Mouse (Mus musculus): Measurements from ENCODE around the gene Cracr2a.
A peak's percentile ranks its signal among the peaks of the same experiment; 100 is the strongest.

The Cracr2a gene

GRCm38 (mm10) chr6:127701036-127701783 lies 140.1 kb downstream of the Cracr2a start:
- no peak for DNase-seq

GRCm38 (mm10) chr6:127708218-127708628 lies 147.1 kb downstream of the Cracr2a start:
- DNase-seq: no peak

GRCm38 (mm10) chr6:127714906-127715305 lies 153.8 kb downstream of the Cracr2a start:
- no peak for DNase-seq

DNA sequence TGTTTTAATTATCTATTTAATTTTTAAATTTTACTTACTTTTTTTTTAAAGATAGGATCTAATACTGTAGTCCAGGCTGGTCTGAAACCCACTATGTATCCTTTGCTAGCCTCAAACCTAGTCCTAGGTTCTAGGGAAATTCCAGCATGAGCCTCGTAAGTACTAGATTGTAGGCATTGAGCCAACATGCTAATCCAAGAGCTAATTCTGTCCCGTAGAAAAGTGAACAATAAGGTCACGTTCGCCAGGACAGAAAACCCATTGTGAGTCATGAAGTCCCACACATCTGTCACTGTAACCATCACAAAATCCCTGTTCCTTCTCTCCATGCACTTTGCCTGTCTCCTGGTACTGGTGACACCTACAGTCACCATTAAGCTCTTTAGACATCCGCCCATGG lies 154.3 kb downstream of the Cracr2a start:
- DNase-seq: no peak

GRCm38 (mm10) chr6:127717239-127718137 lies 156.3 kb downstream of the Cracr2a start:
- DNase-seq: no peak

GRCm38 (mm10) chr6:127719875-127720274 lies 158.7 kb downstream of the Cracr2a start:
- peak; percentile 53 for DNase-seq

GRCm38 (mm10) chr6:127723126-127723525 lies 162.0 kb downstream of the Cracr2a start:
- no peak for DNase-seq
